Mouse (Mus musculus) spleen, adult 2 months (tissue): ENCODE results near the gene Yars. TPM values are rescaled to one million over a fixed set of nuclear protein-coding genes. Genes with fewer than 3 reads are reported as not detected.
A peak's percentile ranks its signal among the peaks of the same experiment; 100 is the strongest.

Experiments
- DNase-seq, 2 experiments: peaks; one replicate each; pipeline versions ENCODE4 v3.0.0 to v3.0.0-alpha.2; 2012 to 2021; ENCODE audit warnings: low spot score in 2 of 2, low read depth in 1 of 2
- H3K27ac ChIP-seq: fragments of 200-500 bp; 2 replicates; pipeline ENCODE4 v1.5.1; 2012; ENCODE audit warnings: low read length, inconsistent platforms; ENCODE audit not compliant: insufficient read depth
- H3K27me3 ChIP-seq: fragments of 200-500 bp; 2 replicates; pipeline ENCODE4 v1.6.1; 2012; ENCODE audit warnings: mild to moderate bottlenecking, moderate library complexity, low read length, inconsistent platforms; ENCODE audit not compliant: control insufficient read depth, insufficient read depth
- H3K36me3 ChIP-seq: fragments of 200-500 bp; 2 replicates; pipeline ENCODE4 v1.6.1; 2012; ENCODE audit warnings: mild to moderate bottlenecking, low read length, inconsistent platforms; ENCODE audit not compliant: control insufficient read depth, insufficient read depth
- H3K4me1 ChIP-seq: fragments of 200-500 bp; 2 replicates; pipeline ENCODE4 v1.6.1; 2011; ENCODE audit warnings: inconsistent platforms; ENCODE audit not compliant: control insufficient read depth, insufficient read depth, insufficient read length
- H3K4me3 ChIP-seq: fragments of 200-500 bp; 2 replicates; pipeline ENCODE4 v1.5.1; 2011; ENCODE audit warnings: mild to moderate bottlenecking, inconsistent platforms; ENCODE audit not compliant: insufficient read depth, insufficient read length; ENCODE audit errors: extremely low read depth
- CTCF ChIP-seq: fragments of 200-500 bp; IDR thresholded peaks from 2 replicates; pipeline ENCODE4 v1.5.1; 2011; ENCODE audit warnings: mild to moderate bottlenecking, inconsistent platforms; ENCODE audit not compliant: insufficient read depth, insufficient read length, insufficient replicate concordance; ENCODE audit errors: extremely low read depth
- POLR2A ChIP-seq: fragments of 200-500 bp; IDR thresholded peaks from 2 replicates; pipeline ENCODE4 v1.6.1; 2011; ENCODE audit warnings: low read depth, low read length, inconsistent platforms
- WGBS: fragments of 180-500 bp; shearing (Covaris S2); methylation state at CpG from one replicate; pipeline ENCODE4 v1.1.7; 2018; 5-methylcytosine and 5-hydroxymethylcytosine counted together
- polyA plus RNA-seq: library from polyadenylated mRNA; depleted of rRNA; stranded (reverse); fragments of >200 nt; gene quantifications from 2 replicates; pipeline ENCODE4 v1.2.3, GENCODE M21; 2012

The Yars gene
- polyA plus RNA-seq, 1 experiment, result 8.6 TPM

- WGBS, result 86% methylated on average over 16 of the region's 16 CpGs
- Histone ChIP-seq H3K36me3 (peaks cover 5% of the 10 kb centered on the region), H3K4me3 (no peak overlapping the region), H3K27ac (no peak overlapping the region), H3K27me3 (no peaks in the 10 kb centered on the region), H3K4me1 (no peaks in the 10 kb centered on the region; the same call in 1 of the 2 replicates)
- DNase-seq, result no peak
- no peak for TF ChIP-seq CTCF
- no peak for TF ChIP-seq POLR2A
Observed at GRCm38 (mm10) chr4:129144401-129145367, 44.9 kb upstream of the Yars start.

GRCm38 (mm10) chr4:129145411-129145810 is 44.1 kb upstream of the Yars start:
- 69% methylated on average over 4 of the region's 4 CpGs for WGBS
- no peak overlapping the region for H3K27ac ChIP-seq
- H3K4me3 ChIP-seq, result no peak overlapping the region
- no peak for TF ChIP-seq POLR2A
- no peak for TF ChIP-seq CTCF
- DNase-seq, result no peak
- peaks cover 10% of the 10 kb centered on the region for H3K36me3 ChIP-seq
- H3K4me1 ChIP-seq, result no peaks in the 10 kb centered on the region; the same call in 1 of the 2 replicates
- no peaks in the 10 kb centered on the region for H3K27me3 ChIP-seq

GRCm38 (mm10) chr4:129145943-129146342 is 43.6 kb upstream of the Yars start:
- no peaks in the 10 kb centered on the region for H3K27me3 ChIP-seq
- TF ChIP-seq CTCF (no peak), POLR2A (no peak)
- WGBS, result 83% methylated on average over 4 of the region's 4 CpGs
- H3K27ac ChIP-seq, result no peak overlapping the region
- no peak overlapping the region for H3K4me3 ChIP-seq
- no peaks in the 10 kb centered on the region; the same call in 1 of the 2 replicates for H3K4me1 ChIP-seq
- DNase-seq, result no peak
- peaks cover 13% of the 10 kb centered on the region for H3K36me3 ChIP-seq

- DNase-seq, result peak in 1 of 2 experiments; percentile 9
- WGBS, result 25% methylated on average over 2 of the region's 2 CpGs
- TF ChIP-seq CTCF (no peak), POLR2A (no peak)
- no peak overlapping the region for H3K27ac ChIP-seq
- no peaks in the 10 kb centered on the region for H3K27me3 ChIP-seq
- H3K4me3 ChIP-seq, result no peak overlapping the region
- no peaks in the 10 kb centered on the region; the same call in 1 of the 2 replicates for H3K4me1 ChIP-seq
- peaks cover 16% of the 10 kb centered on the region for H3K36me3 ChIP-seq
Observed at GRCm38 (mm10) chr4:129146392-129146791, 43.2 kb upstream of the Yars start.

GRCm38 (mm10) chr4:129147552-129148103 is 41.9 kb upstream of the Yars start:
- peaks cover 23% of the 10 kb centered on the region for H3K36me3 ChIP-seq
- no peak for DNase-seq
- WGBS, result 93% methylated on average over 13 of the region's 13 CpGs
- H3K4me3 ChIP-seq, result no peak overlapping the region
- H3K27ac ChIP-seq, result no peak overlapping the region
- no peak for TF ChIP-seq POLR2A
- no peak for TF ChIP-seq CTCF
- H3K4me1 ChIP-seq, result no peaks in the 10 kb centered on the region; the same call in 1 of the 2 replicates
- no peaks in the 10 kb centered on the region for H3K27me3 ChIP-seq

GRCm38 (mm10) chr4:129149321-129149720 is 40.2 kb upstream of the Yars start:
- DNase-seq, result no peak
- H3K4me1 ChIP-seq, result no peaks in the 10 kb centered on the region; the same call in 1 of the 2 replicates
- no peak overlapping the region for H3K27ac ChIP-seq
- WGBS, result 94% methylated on average over 1 of the region's 1 CpGs
- TF ChIP-seq POLR2A, result no peak
- TF ChIP-seq CTCF, result no peak
- H3K4me3 ChIP-seq, result no peak overlapping the region
- peaks cover 31% of the 10 kb centered on the region for H3K36me3 ChIP-seq
- H3K27me3 ChIP-seq, result no peaks in the 10 kb centered on the region
